In genomic region chr6:103699482-103699881, GRCm38 (mm10) we compare ENCODE assay signal across 35 mouse cellular contexts.
"Had no signal": no experiment of that assay in that cellular context is flagged by ENCODE, and none has a peak within 500 bp of the region (broad histone marks: within the 10 kb centered on the region; RNA-seq: fewer than 3 reads in every experiment).

No protein-coding gene starts in this region.

- H3K4me1 ChIP-seq: heart, embryonic 10.5 days; heart, embryonic 12.5 days; heart, embryonic 13.5 days; heart, embryonic 15.5 days; hindbrain, embryonic 10.5 days; hindbrain, embryonic 12.5 days; hindbrain, embryonic 13.5 days; hindbrain, embryonic 15.5 days; intestine, embryonic 15.5 days; kidney, embryonic 15.5 days had no signal

- H3K9ac ChIP-seq: heart, embryonic 12.5 days; heart, embryonic 13.5 days; heart, embryonic 15.5 days; hindbrain, embryonic 12.5 days; hindbrain, embryonic 13.5 days; hindbrain, embryonic 14.5 days; hindbrain, embryonic 15.5 days; intestine, embryonic 15.5 days; kidney, embryonic 15.5 days had no signal

- H3K4me2 ChIP-seq: heart, embryonic 11.5 days; heart, embryonic 12.5 days; heart, embryonic 13.5 days; heart, embryonic 15.5 days; hindbrain, embryonic 12.5 days; hindbrain, embryonic 13.5 days; hindbrain, embryonic 14.5 days; hindbrain, embryonic 15.5 days; intestine, embryonic 15.5 days; kidney, embryonic 15.5 days had no signal

- H3K36me3 ChIP-seq: heart, embryonic 10.5 days; heart, embryonic 12.5 days; heart, embryonic 13.5 days; heart, embryonic 15.5 days; hindbrain, embryonic 10.5 days; hindbrain, embryonic 12.5 days; intestine, embryonic 15.5 days; kidney, embryonic 15.5 days had no signal

- H3K27me3 ChIP-seq: heart, embryonic 12.5 days; heart, embryonic 13.5 days; heart, embryonic 15.5 days; hindbrain, embryonic 12.5 days; hindbrain, embryonic 13.5 days; hindbrain, embryonic 15.5 days; intestine, embryonic 15.5 days; kidney, embryonic 15.5 days had no signal

- H3K9me3 ChIP-seq: heart, embryonic 10.5 days; heart, embryonic 12.5 days; heart, embryonic 13.5 days; heart, embryonic 15.5 days; hindbrain, embryonic 10.5 days; hindbrain, embryonic 12.5 days; hindbrain, embryonic 13.5 days; hindbrain, embryonic 15.5 days; intestine, embryonic 15.5 days; kidney, embryonic 15.5 days had no signal

- DNase-seq: heart, adult 18-20 months; heart, adult 2 months; heart, postnatal 10 days; heart, postnatal 14 days; heart, postnatal 4 days; kidney, adult 11 months; kidney, adult 18-20 months; kidney, adult 2 months; kidney, adult 8-10 months; kidney, adult 9 months; kidney, postnatal 10 days; kidney, postnatal 14 days; kidney, postnatal 25 days; kidney, postnatal 36 days; kidney, postnatal 4 days; layer of hippocampus, adult 9-11 months had no signal

- ATAC-seq: hindbrain, embryonic 16.5 days; hindbrain, postnatal 0 days; inflammation-experienced regulatory T-cells, adult 6 months; intestine, embryonic 15.5 days; intestine, embryonic 16.5 days; intestine, postnatal 0 days had no signal

- H3K4me3 ChIP-seq: heart, adult 2 months; heart, embryonic 10.5 days; heart, embryonic 12.5 days; heart, embryonic 13.5 days; heart, embryonic 15.5 days; hindbrain, embryonic 10.5 days; hindbrain, embryonic 12.5 days; hindbrain, embryonic 13.5 days; hindbrain, embryonic 15.5 days; intestine, embryonic 15.5 days; kidney, embryonic 15.5 days; layer of hippocampus, adult 2 months had no signal

- H3K27ac ChIP-seq: heart, adult 2 months; heart, embryonic 10.5 days; heart, embryonic 13.5 days; heart, embryonic 15.5 days; hindbrain, embryonic 10.5 days; hindbrain, embryonic 12.5 days; hindbrain, embryonic 13.5 days; hindbrain, embryonic 14.5 days; hindbrain, embryonic 15.5 days; hindbrain, postnatal 0 days; intestine, embryonic 15.5 days; kidney, embryonic 15.5 days; kidney, postnatal 0 days; layer of hippocampus, adult 2 months had no signal
